Mouse (Mus musculus) MEL (cell line): ENCODE measurements at regions not wholly inside any gene's neighbourhood (a gene's known extent, or its start where the extent isn't known, plus 50 kb on each side); places are given as distances from the start of the nearest gene placed in this dataset.

Source experiments
- DNase-seq: peaks from one replicate; pipeline ENCODE4 v3.0.0; 2011; ENCODE audit warnings: low read depth, low spot score
- H3K27ac ChIP-seq: 2 replicates; pipeline ENCODE4 v1.5.1; 2012; ENCODE audit warnings: low read depth, mild to moderate bottlenecking, control low read depth, low read length, moderate library complexity; ENCODE audit not compliant: control insufficient read depth
- H3K27me3 ChIP-seq, 2 experiments: fragments of 150-350 bp in 1 of 2; sonication (generic) in 1 of 2; 2 replicates each; pipeline ENCODE4 v1.6.1; 2012; ENCODE audit warnings: low read length in 2 of 2, mild to moderate bottlenecking in 2 of 2, improper control_type of control experiment in 1 of 2, moderate library complexity in 1 of 2; ENCODE audit not compliant: insufficient read depth in 2 of 2, control insufficient read depth in 1 of 2
- H3K36me3 ChIP-seq, 2 experiments: 2 replicates each; pipeline ENCODE4 v1.6.1; 2012 to 2014; ENCODE audit warnings: low read length in 2 of 2, improper control_type of control experiment in 1 of 2, inconsistent platforms in 1 of 2, mild to moderate bottlenecking in 1 of 2; ENCODE audit not compliant: insufficient read depth in 2 of 2, control insufficient read depth in 1 of 2
- H3K4me1 ChIP-seq, 2 experiments: fragments of 150-350 bp in 1 of 2; sonication (generic) in 1 of 2; 2 replicates each; pipeline ENCODE4 v1.6.1; 2012; ENCODE audit warnings: low read length in 2 of 2, improper control_type of control experiment in 1 of 2, mild to moderate bottlenecking in 1 of 2; ENCODE audit not compliant: insufficient read depth in 2 of 2, control insufficient read depth in 1 of 2
- H3K4me3 ChIP-seq, 2 experiments: fragments of 150-350 bp in 1 of 2; sonication (generic) in 1 of 2; 2 replicates each; pipeline ENCODE4 v1.5.1; 2012; ENCODE audit warnings: low read depth in 2 of 2, low read length in 2 of 2, mild to moderate bottlenecking in 2 of 2, moderate library complexity in 2 of 2, control low read depth in 1 of 2, improper control_type of control experiment in 1 of 2; ENCODE audit not compliant: control insufficient read depth in 1 of 2, insufficient read depth in 1 of 2
- H3K79me2 ChIP-seq: 2 replicates; pipeline ENCODE4 v1.6.1; 2012; ENCODE audit warnings: mild to moderate bottlenecking, low read length, moderate library complexity; ENCODE audit not compliant: control insufficient read depth, poor library complexity, insufficient read depth
- H3K9ac ChIP-seq: 2 replicates; pipeline ENCODE4 v1.6.1; 2012; ENCODE audit warnings: low read depth, mild to moderate bottlenecking, control low read depth, low read length, moderate library complexity; ENCODE audit not compliant: control insufficient read depth, poor library complexity, severe bottlenecking
- H3K9me3 ChIP-seq: fragments of 150-350 bp; sonication (generic); replicated peaks from 2 replicates; pipeline ENCODE4 v1.6.1; 2012; ENCODE audit warnings: mild to moderate bottlenecking, low read length, improper control_type of control experiment, moderate library complexity; ENCODE audit not compliant: insufficient read depth
- CHD1 ChIP-seq: IDR thresholded peaks from 2 replicates; pipeline ENCODE4 v1.6.1; 2012; ENCODE audit warnings: low read depth, mild to moderate bottlenecking, inconsistent platforms, low read length, improper control_type of control experiment
- CHD2 ChIP-seq: IDR thresholded peaks from 2 replicates; pipeline ENCODE4 v1.6.1; 2011; ENCODE audit warnings: low read length, improper control_type of control experiment
- ELF1 ChIP-seq: IDR thresholded peaks from 2 replicates; pipeline ENCODE4 v1.6.1; 2014; ENCODE audit warnings: low read depth, mild to moderate bottlenecking, inconsistent platforms, low read length, improper control_type of control experiment, moderate library complexity
- GATA1 ChIP-seq: IDR thresholded peaks from 2 replicates; pipeline ENCODE4 v1.6.1; 2011; ENCODE audit warnings: low read depth, low read length, improper control_type of control experiment
- MAX ChIP-seq: IDR thresholded peaks from 2 replicates; pipeline ENCODE4 v1.6.1; 2011; ENCODE audit warnings: low read length, improper control_type of control experiment
- MYC ChIP-seq: IDR thresholded peaks from 2 replicates; pipeline ENCODE4 v1.6.1; 2011; ENCODE audit warnings: low read depth, mild to moderate bottlenecking, low read length, improper control_type of control experiment, moderate library complexity
- NELFE ChIP-seq: IDR thresholded peaks from 2 replicates; pipeline ENCODE4 v1.6.1; 2011; ENCODE audit warnings: low read depth, low read length, improper control_type of control experiment
- POLR2A ChIP-seq, 2 experiments: IDR thresholded peaks; 2 replicates each; pipeline ENCODE4 v1.6.1; 2011 to 2012; ENCODE audit warnings: low read length in 2 of 2, mild to moderate bottlenecking in 2 of 2, control low read depth in 1 of 2, improper control_type of control experiment in 1 of 2, low read depth in 1 of 2, moderate library complexity in 1 of 2; ENCODE audit not compliant: control insufficient read depth in 1 of 2, insufficient read depth in 1 of 2, poor library complexity in 1 of 2
- POLR2AphosphoS5 ChIP-seq: IDR thresholded peaks from 2 replicates; pipeline ENCODE4 v1.6.1; 2012; ENCODE audit warnings: low read depth, borderline replicate concordance, mild to moderate bottlenecking, inconsistent platforms, low read length, moderate library complexity, mixed read lengths
- SMC3 ChIP-seq: IDR thresholded peaks from 2 replicates; pipeline ENCODE4 v1.6.1; 2011; ENCODE audit warnings: low read depth, low read length, improper control_type of control experiment
- TAL1 ChIP-seq: IDR thresholded peaks from 2 replicates; pipeline ENCODE4 v1.6.1; 2012; ENCODE audit warnings: mild to moderate bottlenecking, inconsistent platforms, low read length, moderate library complexity, mixed read lengths
- ZC3H11A ChIP-seq: IDR thresholded peaks from 2 replicates; pipeline ENCODE4 v1.6.1; 2012; ENCODE audit warnings: low read depth, mild to moderate bottlenecking, inconsistent platforms, low read length, improper control_type of control experiment
- ZKSCAN1 ChIP-seq: IDR thresholded peaks from 2 replicates; pipeline ENCODE4 v1.6.1; 2012; ENCODE audit warnings: low read depth, mild to moderate bottlenecking, inconsistent platforms, low read length, improper control_type of control experiment, moderate library complexity
- ZNF384 ChIP-seq: IDR thresholded peaks from 2 replicates; pipeline ENCODE4 v1.6.1; 2012; ENCODE audit warnings: low read depth, mild to moderate bottlenecking, inconsistent platforms, low read length, improper control_type of control experiment

DNA sequence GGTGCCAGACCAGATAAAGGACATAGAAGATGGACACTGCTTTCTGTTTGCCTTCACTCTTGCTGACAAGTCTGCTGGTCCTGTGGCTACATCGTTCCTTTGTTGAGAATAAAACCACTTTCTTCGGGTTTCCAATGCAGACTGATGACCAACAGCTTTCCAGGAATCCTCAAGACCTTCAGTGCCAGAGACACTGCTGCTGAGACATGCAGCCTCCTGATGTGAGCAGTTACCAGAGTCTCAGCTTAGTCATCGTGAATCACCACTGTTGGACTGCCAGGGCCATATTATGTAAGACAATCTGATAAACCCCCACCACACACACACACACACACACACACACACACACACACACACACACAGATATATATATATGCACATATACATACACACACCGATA, 270.2 kb downstream of the Foxo1 start (continued):
- no peak for TF ChIP-seq POLR2AphosphoS5
- no peak for TF ChIP-seq TAL1

DNA sequence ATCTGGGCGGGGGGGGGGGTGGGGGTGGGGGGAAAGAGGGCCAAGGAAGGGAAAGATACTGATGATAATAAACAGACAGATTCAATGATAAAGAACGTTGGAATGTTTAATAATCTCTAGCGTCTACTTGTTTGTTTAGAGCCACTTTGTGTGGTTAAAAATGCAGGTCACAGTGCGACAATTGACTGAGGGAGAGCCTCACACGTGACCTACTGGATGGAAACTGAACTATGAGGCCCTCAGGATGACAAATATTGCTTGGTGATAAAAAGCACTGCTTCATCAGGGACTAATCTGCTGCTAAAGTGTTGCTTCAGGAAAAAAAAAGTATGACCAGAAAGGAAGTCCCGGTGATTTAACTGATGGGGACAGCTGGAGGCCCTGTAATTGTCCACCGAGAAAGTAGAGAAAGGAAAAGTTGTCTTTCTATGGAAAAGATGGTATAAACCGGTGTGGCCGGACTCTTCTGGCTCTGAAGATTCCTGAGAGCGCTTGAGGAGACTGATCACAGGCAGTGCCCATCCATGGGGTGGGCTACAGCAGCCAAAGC, 269.3 kb downstream of the Foxo1 start:
- no peaks in the 10 kb centered on the region for H3K27me3 ChIP-seq
- no peaks in the 10 kb centered on the region for H3K79me2 ChIP-seq
- DNase-seq: no peak
- no peak overlapping the region for H3K4me3 ChIP-seq
- H3K36me3 ChIP-seq: no peaks in the 10 kb centered on the region
- TF ChIP-seq TAL1 (no peak), ZNF384 (no peak), ZKSCAN1 (no peak), MYC (no peak), ELF1 (no peak), GATA1 (no peak), POLR2A (IDR thresholded peaks at IDR 0.05; ENCODE audit: control insufficient read depth in 1 of 2, insufficient read depth in 1 of 2, low read depth in 1 of 2, low read length in 2 of 2, poor library complexity in 1 of 2) (no peak), NELFE (no peak), MAX (no peak), CHD1 (no peak), ZC3H11A (no peak)
- TF ChIP-seq, all 39 proteins: peak for 0
- Histone ChIP-seq H3K9ac (no peak overlapping the region), H3K4me1 (no peaks in the 10 kb centered on the region), H3K27ac (no peak overlapping the region), H3K9me3 (no peaks in the 10 kb centered on the region)

DNA sequence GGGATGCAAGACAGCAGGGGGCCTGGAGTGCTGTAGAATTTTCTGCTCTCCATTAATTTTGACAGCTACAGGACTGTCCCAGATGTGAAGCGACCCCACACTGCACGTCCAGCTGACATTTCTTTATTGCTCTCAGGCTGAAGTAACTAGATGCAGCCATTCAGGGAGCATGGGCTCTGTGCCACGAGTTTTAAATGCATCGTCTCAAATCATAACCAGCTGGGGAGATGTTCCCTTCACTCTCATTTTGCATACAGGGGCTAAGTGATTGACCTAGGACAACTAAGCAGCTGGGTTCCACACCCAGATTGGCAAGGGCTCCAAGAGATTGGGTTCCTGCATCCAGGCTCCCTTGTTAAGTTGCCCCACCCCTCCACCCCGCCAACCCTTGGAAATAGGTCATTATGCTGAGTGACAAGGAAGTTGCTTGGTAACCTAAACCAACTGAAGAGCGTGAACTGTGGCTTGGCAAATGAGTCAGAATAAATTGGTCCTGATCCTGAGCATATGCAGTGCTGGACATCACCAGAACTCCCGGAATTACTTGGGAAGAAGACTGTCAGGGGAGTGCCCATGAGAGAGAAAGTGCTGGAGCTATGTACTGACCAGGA, 267.4 kb downstream of the Foxo1 start:
- H3K9ac ChIP-seq: no peak overlapping the region
- DNase-seq: no peak
- H3K27me3 ChIP-seq: no peaks in the 10 kb centered on the region
- no peaks in the 10 kb centered on the region for H3K4me1 ChIP-seq
- no peak overlapping the region for H3K27ac ChIP-seq
- H3K36me3 ChIP-seq: no peaks in the 10 kb centered on the region
- H3K4me3 ChIP-seq: no peak overlapping the region
- no peaks in the 10 kb centered on the region for H3K79me2 ChIP-seq
- no peak for TF ChIP-seq SMC3
- H3K9me3 ChIP-seq: no peaks in the 10 kb centered on the region

DNA sequence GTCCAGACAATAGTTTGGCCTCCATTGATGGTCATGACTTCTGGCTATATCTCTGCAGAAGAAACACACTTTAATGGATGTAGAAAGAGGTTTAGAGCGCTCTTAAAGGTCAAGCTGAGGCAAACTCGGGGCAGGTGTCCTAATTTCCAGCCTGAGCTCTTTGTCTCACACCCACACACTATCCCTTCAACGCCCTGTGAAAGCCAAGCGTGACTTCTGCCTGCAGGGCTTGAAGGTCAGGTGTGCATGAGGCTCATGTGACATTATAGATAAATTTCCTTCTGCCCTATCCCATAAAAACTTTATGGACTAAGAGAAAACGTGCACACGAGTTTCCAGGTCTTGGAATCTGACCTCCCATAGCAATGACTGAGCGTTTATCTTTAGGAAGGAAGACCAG, 266.0 kb downstream of the Foxo1 start:
- no peak for TF ChIP-seq CHD2
- no peaks in the 10 kb centered on the region for H3K9me3 ChIP-seq
- no peak overlapping the region for H3K9ac ChIP-seq
- no peaks in the 10 kb centered on the region for H3K4me1 ChIP-seq
- H3K27ac ChIP-seq: no peak overlapping the region
- DNase-seq: no peak
- H3K36me3 ChIP-seq: no peaks in the 10 kb centered on the region
- H3K79me2 ChIP-seq: no peaks in the 10 kb centered on the region
- no peak overlapping the region for H3K4me3 ChIP-seq
- H3K27me3 ChIP-seq: no peaks in the 10 kb centered on the region
